Mouse (Mus musculus) cerebellum, adult 2 months (tissue): ENCODE data around the gene Cbarp.

Source experiments
- CTCF ChIP-seq: fragments of 200-500 bp; IDR thresholded peaks from 2 replicates; pipeline ENCODE4 v1.5.1; 2011; ENCODE audit warnings: low read depth, mild to moderate bottlenecking, control low read depth, low read length, moderate library complexity, borderline replicate concordance; ENCODE audit not compliant: insufficient read depth
- POLR2A ChIP-seq: fragments of 200-500 bp; IDR thresholded peaks from 2 replicates; pipeline ENCODE4 v1.6.1; 2011; ENCODE audit warnings: low read length, control low read depth, borderline replicate concordance; ENCODE audit not compliant: insufficient read depth

- no peak for TF ChIP-seq CTCF
- TF ChIP-seq POLR2A, result no peak
Observed at GRCm38 (mm10) chr10:80155277-80155676, 14.6 kb upstream of the Cbarp start.
